Mouse (Mus musculus): Measurements from ENCODE around the gene Col10a1.

DNA sequence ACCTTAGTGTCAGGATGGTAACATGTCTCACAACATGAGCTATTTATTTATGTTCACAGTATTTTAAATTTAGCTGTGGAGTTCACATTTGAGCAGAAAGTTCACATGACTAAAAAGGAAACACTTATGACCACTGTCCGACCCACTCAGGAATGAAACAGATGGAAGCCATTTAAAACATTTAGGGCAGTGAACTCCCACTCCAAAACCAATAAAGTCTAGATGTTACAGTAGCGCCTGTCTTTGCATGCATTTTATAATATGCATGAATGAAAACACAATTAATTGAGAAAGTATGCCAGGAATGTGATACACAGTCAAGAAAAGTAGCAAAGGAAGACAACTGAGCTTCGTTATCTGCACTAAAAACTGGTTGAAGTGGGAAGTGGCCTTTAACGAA is 37.6 kb upstream of the Col10a1 start:
- TF ChIP-seq CTCF (IDR thresholded peaks at IDR 0.05; ENCODE audit: low read depth) (no peak), EP300 (IDR thresholded peaks at IDR 0.05; ENCODE audit: low read depth) (no peak)

Data from liver, embryonic 14.5 days (tissue).